31 mouse cellular contexts compared by ENCODE assay signal in genomic region chr11:101674106-101674505, GRCm38 (mm10). TPM values are rescaled to one million over a fixed set of nuclear protein-coding genes. Genes with fewer than 3 reads are reported as not detected.
DNase-seq lines count a peak whose midpoint lies in the region; ATAC-seq and TF ChIP-seq lines count a peak whose summit lies in the region.
"Had no signal": no experiment of that assay in that cellular context is flagged by ENCODE, and none has a peak within 500 bp of the region (broad histone marks: within the 10 kb centered on the region; RNA-seq: fewer than 3 reads in every experiment).

No protein-coding gene starts in this region.

- ATAC-seq in heart, embryonic 15.5 days (replicated peaks; ENCODE audit: insufficient number of reproducible peaks, insufficient read depth, low FRiP score, low read depth) = no peak
- no peak for ATAC-seq in lung, postnatal 0 days
- ATAC-seq: activated CD4-positive, CD25-positive, alpha-beta regulatory T cell, adult 4 months; inflammation-experienced regulatory T-cells, adult 6 months; liver, postnatal 0 days; midbrain, embryonic 15.5 days; Patski had no signal

- no peaks in the 10 kb centered on the region for H3K27me3 ChIP-seq in heart, embryonic 15.5 days
- H3K27me3 ChIP-seq in lung, postnatal 0 days (replicated peaks; ENCODE audit: insufficient read depth, low read length) = no peaks in the 10 kb centered on the region
- H3K27me3 ChIP-seq: embryonic facial prominence, embryonic 13.5 days; forebrain, embryonic 12.5 days; midbrain, embryonic 15.5 days; neural tube, embryonic 12.5 days; Patski had no signal

- H3K4me1 ChIP-seq in heart, embryonic 15.5 days (replicated peaks) = peaks cover 14% of the 10 kb centered on the region
- H3K4me1 ChIP-seq in lung, postnatal 0 days (ENCODE audit: insufficient read depth, low read depth, low read length) = peaks cover 9% of the 10 kb centered on the region; the same call in 1 of the 2 replicates

- WGBS in heart, embryonic 15.5 days = 88% methylated on average over 5 of the region's 5 CpGs
- 90% methylated on average over 5 of the region's 5 CpGs for WGBS in lung, postnatal 0 days

- intact Hi-C loops in heart, postnatal 36 days (cut with DNase I) = no loop called here

- no peak overlapping the region for H3K4me3 ChIP-seq in heart, embryonic 15.5 days
- no peak overlapping the region for H3K4me3 ChIP-seq in lung, postnatal 0 days (ENCODE audit: low read depth, low read length)
- H3K4me3 ChIP-seq: embryonic facial prominence, embryonic 13.5 days; erythroblast, embryonic 14.5 days; forebrain, embryonic 12.5 days; layer of hippocampus, adult 2 months; limb, embryonic 10.5 days; midbrain, embryonic 15.5 days; neural tube, embryonic 12.5 days had no signal

- H3K4me2 ChIP-seq in heart, embryonic 15.5 days = no peak overlapping the region
- H3K4me2 ChIP-seq in lung, postnatal 0 days (replicated peaks; ENCODE audit: low read depth, low read length) = no peak overlapping the region
- H3K4me2 ChIP-seq: embryonic facial prominence, embryonic 13.5 days; forebrain, embryonic 12.5 days; hindbrain, embryonic 14.5 days; midbrain, embryonic 15.5 days; neural tube, embryonic 12.5 days had no signal

- TF ChIP-seq CTCF in lung, postnatal 0 days (IDR thresholded peaks at IDR 0.05) = no peak

- no peak overlapping the region for H3K9ac ChIP-seq in heart, embryonic 15.5 days
- no peak overlapping the region for H3K9ac ChIP-seq in lung, postnatal 0 days (replicated peaks; ENCODE audit: low read depth)
- H3K9ac ChIP-seq: embryonic facial prominence, embryonic 13.5 days; forebrain, embryonic 12.5 days; hindbrain, embryonic 14.5 days; midbrain, embryonic 15.5 days; neural tube, embryonic 12.5 days had no signal

- TF ChIP-seq EP300 in lung, postnatal 0 days (IDR thresholded peaks at IDR 0.05) = no peak

- peak overlapping the region; percentile 63; the same call in 1 of the 2 replicates for H3K27ac ChIP-seq in heart, embryonic 15.5 days
- 0 out of 2 replicates have a peak overlapping the region, but pooled peaks have one; percentile 34 for H3K27ac ChIP-seq in lung, postnatal 0 days (ENCODE audit: low read length)
- H3K27ac ChIP-seq: forebrain, embryonic 12.5 days; hindbrain, embryonic 14.5 days; limb, embryonic 10.5 days; macrophage; midbrain, embryonic 15.5 days; neural tube, embryonic 12.5 days had no signal

- H3K9me3 ChIP-seq in heart, embryonic 15.5 days (replicated peaks) = no peaks in the 10 kb centered on the region
- H3K9me3 ChIP-seq in lung, postnatal 0 days (ENCODE audit: low read length) = no peaks in the 10 kb centered on the region
- H3K9me3 ChIP-seq: embryonic facial prominence, embryonic 13.5 days; forebrain, embryonic 12.5 days; G1E; limb, embryonic 10.5 days; midbrain, embryonic 15.5 days; neural tube, embryonic 12.5 days had no signal

- H3K36me3 ChIP-seq in heart, embryonic 15.5 days = no peaks in the 10 kb centered on the region
- H3K36me3 ChIP-seq in lung, postnatal 0 days (ENCODE audit: insufficient read depth, low read length) = no peaks in the 10 kb centered on the region
- H3K36me3 ChIP-seq: embryonic facial prominence, embryonic 13.5 days; forebrain, embryonic 12.5 days; G1E; limb, embryonic 10.5 days; midbrain, embryonic 15.5 days; neural tube, embryonic 12.5 days had no signal

- peak; percentile 89 for DNase-seq in heart, adult 11 months
- no peak for DNase-seq in heart, postnatal 36 days
- DNase-seq in heart, adult 8-10 months (ENCODE audit: low spot score) = no peak
- no peak for DNase-seq in lung, postnatal 0 days (ENCODE audit: low spot score)
- no peak for DNase-seq in lung, postnatal 4 days
- DNase-seq in frontal cortex, postnatal 25 days (ENCODE audit: low spot score in 2 of 2) = no peak
- DNase-seq: adrenal gland, postnatal 10 days; cerebellum, adult 2 months; cerebellum, postnatal 25 days; embryo, embryonic 11 days; gastrocnemius, postnatal 14 days; kidney, adult 8-10 months; kidney, postnatal 25 days; liver; liver, postnatal 0 days; right cerebral cortex, postnatal 14 days; spleen, adult 18-20 months had no signal

RNA-seq across cellular contexts. Expression of gene Arl4d, which starts 8.8 kb away (rescaled TPM):
- total RNA-seq in heart, postnatal 36 days (2021) = 10 to 100 TPM; 23.4 to 23.5 TPM
- 6.1 and 7.2 TPM in 2 replicates for polyA plus RNA-seq in heart, embryonic 15.5 days (2015; fragmentation: Nextera tagmentation; extraction: Ambion mirVana)
- 10 to 100 TPM; 21.1 to 30.1 (median 27.0) TPM for total RNA-seq in heart, adult 8-10 months (2022)
- 25.2 and 33.1 TPM in 2 replicates for polyA plus RNA-seq in lung, postnatal 0 days (2015; fragmentation: Nextera tagmentation; extraction: Ambion mirVana)

RNA-seq across cellular contexts. Expression of gene Rdm1, which starts 47.1 kb away (rescaled TPM):
- 10 to 100 TPM; 41.6 to 47.3 TPM for total RNA-seq in heart, postnatal 36 days (2021)
- 45.6 and 46.4 TPM in 2 replicates for polyA plus RNA-seq in heart, embryonic 15.5 days (2015; fragmentation: Nextera tagmentation; extraction: Ambion mirVana)
- 10 to 100 TPM; 47.9 to 60.0 (median 55.8) TPM for total RNA-seq in heart, adult 8-10 months (2022)
- 20.1 and 34.1 TPM in 2 replicates for polyA plus RNA-seq in lung, postnatal 0 days (2015; fragmentation: Nextera tagmentation; extraction: Ambion mirVana)

RNA-seq across cellular contexts. Expression of gene Dhx8, which starts 58.6 kb away (rescaled TPM):
- 10 to 100 TPM; 15.7 to 16.1 TPM for total RNA-seq in heart, postnatal 36 days (2021)
- 17.2 and 20.8 TPM in 2 replicates for polyA plus RNA-seq in heart, embryonic 15.5 days (2015; fragmentation: Nextera tagmentation; extraction: Ambion mirVana)
- 10 to 100 TPM; 13.6 to 15.8 (median 14.6) TPM for total RNA-seq in heart, adult 8-10 months (2022)
- polyA plus RNA-seq in lung, postnatal 0 days (2015; fragmentation: Nextera tagmentation; extraction: Ambion mirVana) = 16.4 and 20.3 TPM in 2 replicates
